Mouse (Mus musculus): Measurements from ENCODE around the gene Mindy1. TPM values are rescaled to one million over a fixed set of nuclear protein-coding genes. Genes with fewer than 3 reads are reported as not detected.

The Mindy1 gene
- polyA plus RNA-seq, 1 experiment from 2014 or later, result 46.5 TPM

- no peaks in the 10 kb centered on the region for H3K4me1 ChIP-seq (replicated peaks; ENCODE audit: control insufficient read depth, insufficient read depth, low read length)
- ATAC-seq (ENCODE audit: low FRiP score), result no peak
- no peak overlapping the region for H3K27ac ChIP-seq (ENCODE audit: low read depth, low read length)
- peak; percentile 66 for DNase-seq (ENCODE audit: low spot score)
- no peak overlapping the region for H3K4me2 ChIP-seq (replicated peaks; ENCODE audit: low read depth, low read length)
- peaks cover 6% of the 10 kb centered on the region; the same call in 1 of the 2 replicates for H3K36me3 ChIP-seq (ENCODE audit: control insufficient read depth, insufficient read depth, low read length)
- H3K4me3 ChIP-seq (ENCODE audit: low read depth, low read length), result no peak overlapping the region
- H3K9ac ChIP-seq (ENCODE audit: low read depth, low read length), result no peak overlapping the region
- no peaks in the 10 kb centered on the region for H3K9me3 ChIP-seq (ENCODE audit: control insufficient read depth, low read length)
- H3K27me3 ChIP-seq (ENCODE audit: control insufficient read depth, insufficient read depth, low read length), result no peaks in the 10 kb centered on the region
- WGBS, result 47% methylated on average over 11 of the region's 11 CpGs
Measured at GRCm38 (mm10) chr3:95263089-95263739, 17.9 kb upstream of the Mindy1 start.

- WGBS, result 90% methylated on average over 1 of the region's 1 CpGs
- Histone ChIP-seq H3K4me1 (replicated peaks; ENCODE audit: control insufficient read depth, insufficient read depth, low read length) (no peaks in the 10 kb centered on the region), H3K27ac (ENCODE audit: low read depth, low read length) (no peak overlapping the region), H3K9me3 (ENCODE audit: control insufficient read depth, low read length) (no peaks in the 10 kb centered on the region), H3K27me3 (ENCODE audit: control insufficient read depth, insufficient read depth, low read length) (no peaks in the 10 kb centered on the region), H3K9ac (ENCODE audit: low read depth, low read length) (no peak overlapping the region), H3K4me3 (ENCODE audit: low read depth, low read length) (no peak overlapping the region), H3K36me3 (ENCODE audit: control insufficient read depth, insufficient read depth, low read length) (peaks cover 6% of the 10 kb centered on the region; the same call in 1 of the 2 replicates), H3K4me2 (replicated peaks; ENCODE audit: low read depth, low read length) (no peak overlapping the region)
- ATAC-seq (ENCODE audit: low FRiP score), result no peak
- no peak for DNase-seq (ENCODE audit: low spot score)
Measured at GRCm38 (mm10) chr3:95264724-95265123, 16.4 kb upstream of the Mindy1 start.

GRCm38 (mm10) chr3:95266052-95266451 lies 15.1 kb upstream of the Mindy1 start:
- no peaks in the 10 kb centered on the region for H3K4me1 ChIP-seq (replicated peaks; ENCODE audit: control insufficient read depth, insufficient read depth, low read length)
- H3K27me3 ChIP-seq (ENCODE audit: control insufficient read depth, insufficient read depth, low read length), result no peaks in the 10 kb centered on the region
- DNase-seq (ENCODE audit: low spot score) (no peak), ATAC-seq (ENCODE audit: low FRiP score) (no peak)
- peaks cover 6% of the 10 kb centered on the region; the same call in 1 of the 2 replicates for H3K36me3 ChIP-seq (ENCODE audit: control insufficient read depth, insufficient read depth, low read length)
- no peak overlapping the region for H3K9ac ChIP-seq (ENCODE audit: low read depth, low read length)
- H3K4me3 ChIP-seq (ENCODE audit: low read depth, low read length), result no peak overlapping the region
- H3K27ac ChIP-seq (ENCODE audit: low read depth, low read length), result no peak overlapping the region
- WGBS, result 96% methylated on average over 3 of the region's 3 CpGs
- no peak overlapping the region for H3K4me2 ChIP-seq (replicated peaks; ENCODE audit: low read depth, low read length)
- H3K9me3 ChIP-seq (ENCODE audit: control insufficient read depth, low read length), result no peaks in the 10 kb centered on the region

- Histone ChIP-seq H3K9me3 (ENCODE audit: control insufficient read depth, low read length) (no peaks in the 10 kb centered on the region), H3K9ac (ENCODE audit: low read depth, low read length) (no peak overlapping the region), H3K4me1 (replicated peaks; ENCODE audit: control insufficient read depth, insufficient read depth, low read length) (no peaks in the 10 kb centered on the region), H3K27ac (ENCODE audit: low read depth, low read length) (no peak overlapping the region), H3K36me3 (ENCODE audit: control insufficient read depth, insufficient read depth, low read length) (0 out of 2 replicates have a peak, but pooled peaks cover 3% of the 10 kb centered on the region), H3K4me2 (replicated peaks; ENCODE audit: low read depth, low read length) (no peak overlapping the region), H3K27me3 (ENCODE audit: control insufficient read depth, insufficient read depth, low read length) (no peaks in the 10 kb centered on the region), H3K4me3 (ENCODE audit: low read depth, low read length) (no peak overlapping the region)
- DNase-seq (ENCODE audit: low spot score) (no peak), ATAC-seq (ENCODE audit: low FRiP score) (no peak)
Measured at GRCm38 (mm10) chr3:95267855-95268254, 13.3 kb upstream of the Mindy1 start.

- Histone ChIP-seq H3K9ac (ENCODE audit: low read depth, low read length) (no peak overlapping the region), H3K27me3 (ENCODE audit: control insufficient read depth, insufficient read depth, low read length) (no peaks in the 10 kb centered on the region), H3K4me2 (replicated peaks; ENCODE audit: low read depth, low read length) (no peak overlapping the region), H3K9me3 (ENCODE audit: control insufficient read depth, low read length) (no peaks in the 10 kb centered on the region), H3K36me3 (ENCODE audit: control insufficient read depth, insufficient read depth, low read length) (0 out of 2 replicates have a peak, but pooled peaks cover 3% of the 10 kb centered on the region), H3K27ac (ENCODE audit: low read depth, low read length) (no peak overlapping the region), H3K4me1 (replicated peaks; ENCODE audit: control insufficient read depth, insufficient read depth, low read length) (no peaks in the 10 kb centered on the region), H3K4me3 (ENCODE audit: low read depth, low read length) (no peak overlapping the region)
- ATAC-seq (ENCODE audit: low FRiP score) (no peak), DNase-seq (ENCODE audit: low spot score) (no peak)
- WGBS, result 84% methylated on average over 5 of the region's 5 CpGs
Measured at GRCm38 (mm10) chr3:95269789-95270188, 11.4 kb upstream of the Mindy1 start.

DNA sequence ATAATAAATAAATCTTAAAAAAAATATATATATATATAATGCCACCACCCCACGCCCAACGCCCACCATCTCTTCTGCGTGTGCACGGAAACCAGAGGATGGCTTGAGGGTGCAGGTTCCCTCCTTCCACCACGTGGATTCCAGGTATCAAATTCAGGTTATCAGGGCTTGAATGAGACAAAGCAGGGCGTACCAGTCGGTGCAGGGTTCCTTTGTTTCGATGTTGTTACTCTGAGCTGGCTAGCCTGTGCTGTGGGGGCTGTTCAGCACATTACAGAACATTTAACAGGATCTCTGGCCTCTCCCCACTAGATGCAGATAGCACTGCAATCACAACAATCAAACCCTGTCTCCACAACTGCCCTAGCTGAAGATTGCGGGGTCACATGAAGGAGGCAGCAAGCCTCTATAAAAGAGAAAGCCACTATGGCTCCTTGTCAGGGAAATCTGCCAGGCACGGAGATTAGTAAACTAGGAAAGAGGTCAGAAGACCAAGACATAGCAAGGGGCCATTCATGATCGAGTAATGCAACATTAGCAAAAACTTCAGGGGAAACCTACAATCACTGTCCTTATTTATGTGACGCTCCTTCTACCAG lies 10.3 kb upstream of the Mindy1 start:
- no peaks in the 10 kb centered on the region for H3K9me3 ChIP-seq (ENCODE audit: control insufficient read depth, low read length)
- H3K27me3 ChIP-seq (ENCODE audit: control insufficient read depth, insufficient read depth, low read length), result no peaks in the 10 kb centered on the region
- H3K36me3 ChIP-seq (ENCODE audit: control insufficient read depth, insufficient read depth, low read length), result 0 out of 2 replicates have a peak, but pooled peaks cover 3% of the 10 kb centered on the region
- WGBS, result 89% methylated on average over 12 of the region's 12 CpGs
- H3K4me2 ChIP-seq (replicated peaks; ENCODE audit: low read depth, low read length), result no peak overlapping the region
- no peak overlapping the region for H3K9ac ChIP-seq (ENCODE audit: low read depth, low read length)
- H3K4me1 ChIP-seq (replicated peaks; ENCODE audit: control insufficient read depth, insufficient read depth, low read length), result no peaks in the 10 kb centered on the region
- ATAC-seq (ENCODE audit: low FRiP score) (no peak), DNase-seq (ENCODE audit: low spot score) (no peak)
- no peak overlapping the region for H3K4me3 ChIP-seq (ENCODE audit: low read depth, low read length)
- H3K27ac ChIP-seq (ENCODE audit: low read depth, low read length), result no peak overlapping the region

DNA sequence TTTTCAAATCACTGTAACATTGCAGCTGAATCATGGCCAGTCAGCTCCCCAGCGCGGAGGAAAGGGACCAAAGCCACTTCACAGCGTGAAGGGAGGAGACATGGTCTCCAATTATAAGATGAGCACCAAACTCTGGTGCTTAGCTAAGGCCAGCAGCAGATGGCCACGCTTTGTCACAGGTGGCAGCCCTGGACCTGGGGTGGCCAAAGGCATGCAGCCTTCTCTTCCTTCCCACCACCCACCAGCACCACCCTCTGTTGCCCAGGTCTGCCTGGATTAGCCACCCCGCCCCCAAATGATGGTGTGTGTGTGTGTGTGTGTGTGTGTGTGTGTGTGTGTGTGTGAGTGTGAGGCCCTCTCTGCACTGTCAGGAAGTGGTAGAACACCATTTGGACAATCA lies 7.7 kb upstream of the Mindy1 start:
- no peaks in the 10 kb centered on the region for H3K4me1 ChIP-seq (replicated peaks; ENCODE audit: control insufficient read depth, insufficient read depth, low read length)
- no peak overlapping the region for H3K9ac ChIP-seq (ENCODE audit: low read depth, low read length)
- no peak for ATAC-seq (ENCODE audit: low FRiP score)
- no peaks in the 10 kb centered on the region for H3K36me3 ChIP-seq (ENCODE audit: control insufficient read depth, insufficient read depth, low read length)
- H3K27ac ChIP-seq (ENCODE audit: low read depth, low read length), result no peak overlapping the region
- no peak overlapping the region for H3K4me2 ChIP-seq (replicated peaks; ENCODE audit: low read depth, low read length)
- H3K9me3 ChIP-seq (ENCODE audit: control insufficient read depth, low read length), result no peaks in the 10 kb centered on the region
- no peak for DNase-seq (ENCODE audit: low spot score)
- H3K27me3 ChIP-seq (ENCODE audit: control insufficient read depth, insufficient read depth, low read length), result no peaks in the 10 kb centered on the region
- no peak overlapping the region for H3K4me3 ChIP-seq (ENCODE audit: low read depth, low read length)
- WGBS, result 94% methylated on average over 5 of the region's 5 CpGs

- Histone ChIP-seq H3K4me2 (replicated peaks; ENCODE audit: low read depth, low read length) (no peak overlapping the region), H3K9ac (ENCODE audit: low read depth, low read length) (no peak overlapping the region), H3K27me3 (ENCODE audit: control insufficient read depth, insufficient read depth, low read length) (no peaks in the 10 kb centered on the region), H3K4me3 (ENCODE audit: low read depth, low read length) (no peak overlapping the region), H3K4me1 (replicated peaks; ENCODE audit: control insufficient read depth, insufficient read depth, low read length) (no peaks in the 10 kb centered on the region), H3K9me3 (ENCODE audit: control insufficient read depth, low read length) (no peaks in the 10 kb centered on the region), H3K27ac (ENCODE audit: low read depth, low read length) (no peak overlapping the region), H3K36me3 (ENCODE audit: control insufficient read depth, insufficient read depth, low read length) (no peaks in the 10 kb centered on the region)
- 92% methylated on average over 4 of the region's 4 CpGs for WGBS
- no peak for DNase-seq (ENCODE audit: low spot score)
- ATAC-seq (ENCODE audit: low FRiP score), result no peak
Measured at GRCm38 (mm10) chr3:95274453-95274852, 6.7 kb upstream of the Mindy1 start.

- DNase-seq (ENCODE audit: low spot score) (no peak), ATAC-seq (ENCODE audit: low FRiP score) (no peak)
- H3K9me3 ChIP-seq (ENCODE audit: control insufficient read depth, low read length), result no peaks in the 10 kb centered on the region
- WGBS, result 86% methylated on average over 6 of the region's 6 CpGs
- no peaks in the 10 kb centered on the region for H3K27me3 ChIP-seq (ENCODE audit: control insufficient read depth, insufficient read depth, low read length)
- no peaks in the 10 kb centered on the region for H3K36me3 ChIP-seq (ENCODE audit: control insufficient read depth, insufficient read depth, low read length)
- H3K4me2 ChIP-seq (replicated peaks; ENCODE audit: low read depth, low read length), result no peak overlapping the region
- H3K4me3 ChIP-seq (ENCODE audit: low read depth, low read length), result no peak overlapping the region
- no peaks in the 10 kb centered on the region for H3K4me1 ChIP-seq (replicated peaks; ENCODE audit: control insufficient read depth, insufficient read depth, low read length)
- H3K9ac ChIP-seq (ENCODE audit: low read depth, low read length), result no peak overlapping the region
- H3K27ac ChIP-seq (ENCODE audit: low read depth, low read length), result no peak overlapping the region
Measured at GRCm38 (mm10) chr3:95275161-95275560, 6.0 kb upstream of the Mindy1 start.
